Mouse (Mus musculus) midbrain, embryonic 11.5 days (tissue): ENCODE data around the gene Plpp1. TPM values are rescaled to one million over a fixed set of nuclear protein-coding genes. Genes with fewer than 3 reads are reported as not detected.

Source experiments
- ATAC-seq: fragments of 200-750 bp; cut with Nextera tagmentation; 2 replicates; pipeline ENCODE4 v1.8.0; 2017; ENCODE audit warnings: moderate TSS enrichment, moderate library complexity; ENCODE audit not compliant: low FRiP score
- DNase-seq: peaks from one replicate; pipeline ENCODE4 v3.0.0; 2015; ENCODE audit warnings: low spot score; ENCODE audit errors: missing footprints
- H3K27ac ChIP-seq: fragments of 300-500 bp; sonication (generic); 2 replicates; pipeline ENCODE4 v1.5.1; 2014; ENCODE audit warnings: low read depth, low read length
- H3K27me3 ChIP-seq: fragments of 300-500 bp; sonication (generic); 2 replicates; pipeline ENCODE4 v1.6.1; 2014; ENCODE audit warnings: mild to moderate bottlenecking, low read length, moderate library complexity, mixed read lengths; ENCODE audit not compliant: control insufficient read depth, insufficient read depth
- H3K36me3 ChIP-seq: fragments of 300-500 bp; sonication (generic); 2 replicates; pipeline ENCODE4 v1.6.1; 2014; ENCODE audit warnings: mild to moderate bottlenecking, low read length, moderate library complexity, mixed read lengths; ENCODE audit not compliant: control insufficient read depth, insufficient read depth
- H3K4me1 ChIP-seq: fragments of 300-500 bp; sonication (generic); 2 replicates; pipeline ENCODE4 v1.6.1; 2014; ENCODE audit warnings: low read length; ENCODE audit not compliant: control insufficient read depth, insufficient read depth
- H3K4me2 ChIP-seq: fragments of 300-500 bp; sonication (generic); 2 replicates; pipeline ENCODE4 v1.6.1; 2014; ENCODE audit warnings: mild to moderate bottlenecking, moderate library complexity
- H3K4me3 ChIP-seq: fragments of 300-500 bp; sonication (generic); 2 replicates; pipeline ENCODE4 v1.5.1; 2014; ENCODE audit warnings: low read depth, low read length
- H3K9ac ChIP-seq: fragments of 300-500 bp; sonication (generic); 2 replicates; pipeline ENCODE4 v1.6.1; 2014; ENCODE audit warnings: low read length
- H3K9me3 ChIP-seq: fragments of 300-500 bp; sonication (generic); 2 replicates; pipeline ENCODE4 v1.6.1; 2016; ENCODE audit warnings: low read length; ENCODE audit not compliant: control insufficient read depth
- WGBS: fragments of 180-500 bp; shearing (Covaris S2); extraction: QIAGEN DNeasy Blood & Tissue Kit; methylation state at CpG from one replicate; pipeline ENCODE4 v1.1.7; 2014; 5-methylcytosine and 5-hydroxymethylcytosine counted together
- polyA plus RNA-seq: library from polyadenylated mRNA; unstranded; fragments of >200 nt; fragmentation: Nextera tagmentation; extraction: Ambion mirVana; gene quantifications from 2 replicates; pipeline ENCODE4 v1.2.1, GENCODE M21; 2014

Gene Plpp1
- 19.1 and 20.1 TPM in 2 replicates for polyA plus RNA-seq

- Histone ChIP-seq H3K9ac (peak within 1 kb of the TSS; percentile 81), H3K27me3 (no peaks in the 10 kb centered on the region), H3K9me3 (no peaks in the 10 kb centered on the region), H3K4me3 (peak within 1 kb of the TSS; percentile 76), H3K27ac (peak within 1 kb of the TSS; percentile 84), H3K4me1 (peaks cover 3% of the 10 kb centered on the region; the same call in 1 of the 2 replicates), H3K4me2 (peak within 1 kb of the TSS; percentile 85), H3K36me3 (no peaks in the 10 kb centered on the region)
- DNase-seq, result peak; percentile 99
- under 1% methylated on average over 83 of the region's 83 CpGs for WGBS
- peak; percentile 99 for ATAC-seq
Observed at GRCm38 (mm10) chr13:112800597-112801380, at the start of gene Plpp1. Gene Plpp1 (plus strand): TSS chr13:112800792.

DNA sequence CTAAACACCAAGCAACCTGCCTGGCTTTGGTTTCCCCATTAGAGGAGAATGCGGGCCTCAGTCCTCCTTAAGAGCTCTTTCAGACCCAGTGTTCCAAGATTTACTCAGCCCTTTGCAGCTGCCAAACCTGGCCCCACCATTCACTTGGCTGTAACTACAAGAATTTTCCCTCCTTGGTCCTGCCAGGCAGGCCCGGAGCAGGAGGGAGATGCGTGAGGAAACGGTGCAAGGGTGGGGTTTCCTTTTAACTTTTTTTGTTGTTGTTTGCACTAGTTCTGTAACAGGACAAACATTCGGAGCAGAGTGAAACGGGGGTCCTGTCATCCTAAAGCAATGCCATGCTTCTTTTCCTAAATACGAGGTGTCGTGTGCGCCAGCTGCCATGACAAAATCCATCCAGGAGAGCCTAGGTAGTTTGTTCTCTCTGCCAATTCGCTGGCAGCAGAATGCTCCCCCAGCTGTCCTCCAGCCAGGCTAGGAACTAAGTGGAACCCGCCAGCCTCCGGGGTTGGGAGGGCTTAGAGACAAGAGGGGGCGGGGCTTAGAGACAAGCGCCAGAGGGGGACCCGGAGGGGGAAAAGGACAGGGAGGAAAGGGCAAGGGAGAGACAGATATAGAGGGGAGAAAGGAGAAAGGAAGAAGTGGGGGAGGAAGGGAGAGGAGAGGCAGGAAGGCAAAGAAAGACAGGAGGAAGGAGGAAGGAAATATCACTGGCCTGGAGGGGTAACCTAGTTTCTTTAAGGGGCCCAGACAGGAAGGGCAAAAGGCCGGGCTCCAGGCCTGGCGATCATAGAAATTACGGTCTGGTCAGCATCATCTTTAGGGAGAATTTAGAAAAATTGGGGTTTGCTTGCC, 48.9 kb upstream of the Plpp1 start:
- Histone ChIP-seq H3K9me3 (no peaks in the 10 kb centered on the region), H3K4me1 (peaks cover 7% of the 10 kb centered on the region), H3K36me3 (no peaks in the 10 kb centered on the region), H3K4me2 (no peak overlapping the region), H3K9ac (no peak overlapping the region; the same call in 1 of the 2 replicates), H3K27me3 (no peaks in the 10 kb centered on the region), H3K4me3 (no peak overlapping the region), H3K27ac (no peak overlapping the region)
- ATAC-seq (peak; percentile 80), DNase-seq (peak; percentile 90)
- whole genome bisulfite sequencing, result 39% methylated on average over 18 of the region's 18 CpGs

GRCm38 (mm10) chr13:112752309-112752975, 48.1 kb upstream of the Plpp1 start:
- Histone ChIP-seq H3K36me3 (no peaks in the 10 kb centered on the region), H3K4me3 (no peak overlapping the region)
- no peak for ATAC-seq

DNA sequence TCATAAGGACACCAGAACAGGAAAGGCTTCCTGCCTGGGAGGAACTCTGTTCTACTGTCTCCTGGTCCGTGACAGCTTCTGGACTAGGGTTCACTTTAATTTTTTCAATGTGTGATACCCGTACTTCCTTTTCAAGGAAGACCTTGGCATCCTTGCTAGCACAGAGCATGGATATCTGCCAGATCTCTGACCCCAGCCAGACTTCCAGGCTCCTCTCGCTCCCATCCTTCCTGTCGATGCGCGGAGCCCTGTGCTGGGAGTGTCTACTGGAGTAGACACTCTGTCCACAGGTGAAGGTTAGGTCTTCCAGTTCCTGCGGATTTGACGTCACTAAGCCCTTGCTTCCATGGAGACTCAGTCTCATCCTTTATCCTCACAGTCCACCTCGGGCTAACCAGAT, 47.1 kb upstream of the Plpp1 start:
- no peaks in the 10 kb centered on the region for H3K9me3 ChIP-seq
- 84% methylated on average over 9 of the region's 9 CpGs for WGBS

More at GRCm38 (mm10) chr13:112752309-112752975, 48.1 kb upstream of the Plpp1 start:
- no peak overlapping the region for H3K9ac ChIP-seq
- WGBS, result 83% methylated on average over 11 of the region's 11 CpGs
- H3K27me3 ChIP-seq, result no peaks in the 10 kb centered on the region
- no peak for DNase-seq
- no peak overlapping the region for H3K4me2 ChIP-seq
- H3K4me1 ChIP-seq, result peaks cover 7% of the 10 kb centered on the region
- no peaks in the 10 kb centered on the region for H3K9me3 ChIP-seq
- H3K27ac ChIP-seq, result no peak overlapping the region

DNA sequence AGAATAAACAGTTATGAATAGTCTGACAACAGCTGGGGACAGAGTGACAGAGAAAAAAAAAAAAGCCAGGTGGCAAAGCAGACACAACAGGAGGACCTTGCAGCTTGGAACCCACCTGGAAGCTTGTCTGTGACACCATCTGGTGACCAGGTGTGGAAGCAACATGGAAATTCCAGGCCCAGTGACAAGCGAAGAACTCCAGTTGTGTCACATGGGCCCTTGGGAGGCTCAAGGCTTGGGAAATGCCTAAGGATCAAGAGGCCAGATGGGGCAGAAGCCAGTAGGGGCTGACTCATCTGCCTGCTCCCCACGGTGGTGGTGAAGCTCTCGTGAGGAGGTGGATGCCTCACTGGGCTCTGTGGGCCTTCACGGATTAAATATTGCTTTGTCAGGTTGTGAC, 45.7 kb upstream of the Plpp1 start:
- H3K4me2 ChIP-seq, result no peak overlapping the region
- 62% methylated on average over 4 of the region's 4 CpGs for WGBS
- no peak overlapping the region for H3K9ac ChIP-seq
- no peaks in the 10 kb centered on the region for H3K36me3 ChIP-seq
- H3K27ac ChIP-seq, result no peak overlapping the region
- H3K9me3 ChIP-seq, result no peaks in the 10 kb centered on the region
- peaks cover 7% of the 10 kb centered on the region for H3K4me1 ChIP-seq
- no peak for ATAC-seq
- H3K4me3 ChIP-seq, result no peak overlapping the region
- DNase-seq, result no peak
- H3K27me3 ChIP-seq, result no peaks in the 10 kb centered on the region

More for the DNA sequence above, 47.1 kb upstream of the Plpp1 start:
- Histone ChIP-seq H3K9ac (no peak overlapping the region), H3K36me3 (no peaks in the 10 kb centered on the region), H3K4me3 (no peak overlapping the region), H3K27ac (no peak overlapping the region), H3K27me3 (no peaks in the 10 kb centered on the region), H3K4me1 (peaks cover 7% of the 10 kb centered on the region), H3K4me2 (no peak overlapping the region)
- no peak for DNase-seq
- no peak for ATAC-seq

- Histone ChIP-seq H3K27ac (no peak overlapping the region), H3K9ac (no peak overlapping the region), H3K4me2 (no peak overlapping the region), H3K36me3 (no peaks in the 10 kb centered on the region), H3K9me3 (no peaks in the 10 kb centered on the region), H3K4me1 (peaks cover 7% of the 10 kb centered on the region), H3K27me3 (no peaks in the 10 kb centered on the region), H3K4me3 (no peak overlapping the region)
- WGBS, result 63% methylated on average over 11 of the region's 11 CpGs
- no peak for DNase-seq
- peak; percentile 45 for ATAC-seq
Observed at GRCm38 (mm10) chr13:112755507-112756010, 45.0 kb upstream of the Plpp1 start.

DNA sequence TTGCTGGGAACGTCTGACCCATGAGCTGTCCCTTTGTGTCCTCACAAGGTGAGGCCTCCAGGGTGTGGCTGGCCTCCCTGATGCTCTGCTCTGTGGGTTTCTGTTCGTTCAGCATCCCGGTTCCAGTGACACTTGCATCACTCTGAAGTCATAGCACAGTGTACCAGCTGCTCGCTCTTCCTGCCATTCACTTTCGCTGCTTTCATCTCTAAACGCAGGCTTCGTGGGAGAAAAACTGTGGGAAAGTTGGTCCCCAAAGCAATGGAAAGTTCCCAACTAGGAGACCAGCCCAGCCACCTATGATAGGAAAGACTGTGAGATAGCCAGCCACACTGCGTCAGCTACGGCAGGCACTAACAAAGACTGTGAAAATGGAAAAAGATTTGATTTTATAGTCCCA, 43.2 kb upstream of the Plpp1 start:
- Histone ChIP-seq H3K27me3 (no peaks in the 10 kb centered on the region), H3K36me3 (no peaks in the 10 kb centered on the region), H3K4me3 (no peak overlapping the region), H3K4me1 (0 out of 2 replicates have a peak, but pooled peaks cover 2% of the 10 kb centered on the region), H3K27ac (no peak overlapping the region), H3K4me2 (no peak overlapping the region), H3K9ac (no peak overlapping the region), H3K9me3 (no peaks in the 10 kb centered on the region)
- ATAC-seq (no peak), DNase-seq (no peak)
- WGBS, result 86% methylated on average over 9 of the region's 9 CpGs

- H3K9ac ChIP-seq, result no peak overlapping the region
- 0 out of 2 replicates have a peak, but pooled peaks cover 2% of the 10 kb centered on the region for H3K4me1 ChIP-seq
- ATAC-seq (no peak), DNase-seq (no peak)
- no peaks in the 10 kb centered on the region for H3K9me3 ChIP-seq
- H3K4me2 ChIP-seq, result no peak overlapping the region
- H3K27me3 ChIP-seq, result no peaks in the 10 kb centered on the region
- 90% methylated on average over 6 of the region's 6 CpGs for WGBS
- H3K36me3 ChIP-seq, result no peaks in the 10 kb centered on the region
- H3K27ac ChIP-seq, result no peak overlapping the region
- no peak overlapping the region for H3K4me3 ChIP-seq
Observed at GRCm38 (mm10) chr13:112758546-112759090, 42.0 kb upstream of the Plpp1 start.
